Mouse (Mus musculus) mouse embryonic stem cell (cell line): ENCODE data around the gene Capn7.

ENCODE experiments used
- in situ Hi-C, 2 experiments: fragments of 300-500 bp; cut with MboI; formaldehyde crosslinking; loops; 1 replicate in 1 of 2; 3 replicates in 1 of 2; pipeline ENCODE4 v1.14.3; 2019 to 2020; ENCODE audit warnings: low sequenced_read_pairs in 2 of 2, low pct_unique_long_range_greater_than_20kb in 1 of 2, mixed read lengths in 1 of 2; ENCODE audit not compliant: unreplicated experiment in 1 of 2

The Capn7 gene

GRCm38 (mm10) chr14:31406154-31406810, 69.8 kb downstream of the Capn7 start:
- in situ Hi-C loops = no loop called here

GRCm38 (mm10) chr14:31407208-31407607, 70.8 kb downstream of the Capn7 start:
- in situ Hi-C loops = no loop called here

GRCm38 (mm10) chr14:31407911-31408604, 71.6 kb downstream of the Capn7 start:
- in situ Hi-C loops = no loop called here

GRCm38 (mm10) chr14:31408666-31409065, 72.2 kb downstream of the Capn7 start:
- in situ Hi-C loops = no loop called here

GRCm38 (mm10) chr14:31410123-31410724, 73.8 kb downstream of the Capn7 start:
- in situ Hi-C loops = no loop called here

GRCm38 (mm10) chr14:31410737-31411136, 74.3 kb downstream of the Capn7 start:
- in situ Hi-C loops = no loop called here

GRCm38 (mm10) chr14:31412651-31413056, 76.2 kb downstream of the Capn7 start:
- in situ Hi-C loops = no loop called here

- in situ Hi-C loops = no loop called here
These were observed 77.1 kb downstream of the Capn7 start for GRCm38 (mm10) chr14:31413475-31414086.

- in situ Hi-C loops = no loop called here
These were observed 78.0 kb downstream of the Capn7 start for GRCm38 (mm10) chr14:31414235-31414966.

- in situ Hi-C loops = no loop called here
These were observed 78.5 kb downstream of the Capn7 start for GRCm38 (mm10) chr14:31414967-31415376.

- in situ Hi-C loops = no loop called here
These were observed 80.0 kb downstream of the Capn7 start for GRCm38 (mm10) chr14:31416411-31416810.

GRCm38 (mm10) chr14:31416835-31417549, 80.6 kb downstream of the Capn7 start:
- in situ Hi-C loops = no loop called here

GRCm38 (mm10) chr14:31419279-31419678, 82.8 kb downstream of the Capn7 start:
- in situ Hi-C loops = no loop called here

- in situ Hi-C loops = no loop called here
These were observed 83.7 kb downstream of the Capn7 start for GRCm38 (mm10) chr14:31420135-31420534.

- in situ Hi-C loops = no loop called here
These were observed 84.1 kb downstream of the Capn7 start for GRCm38 (mm10) chr14:31420562-31420961.

GRCm38 (mm10) chr14:31420985-31421384, 84.5 kb downstream of the Capn7 start:
- in situ Hi-C loops = no loop called here
